13 mouse cellular contexts compared by ENCODE assay signal in genomic region chr15:90992388-90992787, GRCm38 (mm10). TPM values are rescaled to one million over a fixed set of nuclear protein-coding genes. Genes with fewer than 3 reads are reported as not detected.
DNase-seq lines count a peak whose midpoint lies in the region; TF ChIP-seq lines count a peak whose summit lies in the region.
"Had no signal": no experiment of that assay in that cellular context is flagged by ENCODE, and none has a peak within 500 bp of the region (broad histone marks: within the 10 kb centered on the region; RNA-seq: fewer than 3 reads in every experiment).

No protein-coding gene starts in this region.

- no peaks in the 10 kb centered on the region for H3K27me3 ChIP-seq in heart, embryonic 10.5 days (ENCODE audit: insufficient read depth, poor library complexity, severe bottlenecking)
- H3K27me3 ChIP-seq in C2C12 (ENCODE audit: control insufficient read depth, insufficient read depth, insufficient read length): no peaks in the 10 kb centered on the region
- H3K27me3 ChIP-seq: limb, embryonic 12.5 days had no signal

- no peak for TF ChIP-seq CTCF in C2C12 (IDR thresholded peaks at IDR 0.05; ENCODE audit: control insufficient read depth, insufficient read depth, insufficient read length)

- no peaks in the 10 kb centered on the region for H3K79me2 ChIP-seq in C2C12 (ENCODE audit: control insufficient read depth, insufficient read depth)

- H3K9me3 ChIP-seq in heart, embryonic 10.5 days: no peaks in the 10 kb centered on the region
- H3K9me3 ChIP-seq: limb, embryonic 12.5 days had no signal

- 70% methylated on average over 14 of the region's 14 CpGs for WGBS in heart, embryonic 10.5 days

- no peaks in the 10 kb centered on the region for H3K79me3 ChIP-seq in C2C12 (ENCODE audit: low read depth)

- peak; percentile 3 to 9 for DNase-seq in heart, adult 9 months (ENCODE audit: low spot score in 2 of 2)
- DNase-seq in heart, embryonic 10.5 days (ENCODE audit: low spot score): no peak
- DNase-seq in adrenal gland, adult 8-10 months: peak; percentile 41
- peak; percentile 5 for DNase-seq in lung, postnatal 14 days
- DNase-seq in kidney, adult 8-10 months: no peak
- DNase-seq in left cerebral cortex, adult 8-10 months (ENCODE audit: low spot score in 2 of 2): no peak
- DNase-seq: cerebellum, adult 18-20 months; forebrain, postnatal 0 days had no signal

- H3K4me3 ChIP-seq in heart, embryonic 10.5 days: no peak overlapping the region
- no peak overlapping the region for H3K4me3 ChIP-seq in C2C12 (ENCODE audit: insufficient read depth, poor library complexity, severe bottlenecking)
- H3K4me3 ChIP-seq: limb, embryonic 12.5 days had no signal

- H3K4me1 ChIP-seq in heart, embryonic 10.5 days: no peaks in the 10 kb centered on the region

- H3ac ChIP-seq in C2C12 (ENCODE audit: control insufficient read depth, insufficient read length, low read depth): no peak overlapping the region

- H3K36me3 ChIP-seq in heart, embryonic 10.5 days: peaks cover 2% of the 10 kb centered on the region; the same call in 1 of the 2 replicates
- H3K36me3 ChIP-seq in C2C12 (ENCODE audit: control insufficient read depth, insufficient read depth): peaks cover 38% of the 10 kb centered on the region

- no peak overlapping the region for H3K27ac ChIP-seq in heart, embryonic 10.5 days
- H3K27ac ChIP-seq: limb, embryonic 12.5 days had no signal

TF ChIP-seq in C2C12, 6 proteins besides CTCF, POLR2A, EP300 and RAD21:
- TF ChIP-seq MYOG (IDR thresholded peaks at IDR 0.05; ENCODE audit: control insufficient read depth, extremely low read depth, insufficient read length) (no peak), FOSL1 (IDR thresholded peaks at IDR 0.05; ENCODE audit: insufficient read depth, low read length, poor library complexity, severe bottlenecking) (peak; percentile 88), MAX (IDR thresholded peaks at IDR 0.05) (peak; percentile 98), CEBPB (IDR thresholded peaks at IDR 0.05; ENCODE audit: low read depth) (peak; percentile 99), MYOD1 (IDR thresholded peaks at IDR 0.05; ENCODE audit: control insufficient read depth, insufficient read length, low read depth) (peak; percentile 56), USF1 (IDR thresholded peaks at IDR 0.05; ENCODE audit: low read depth) (peak; percentile 94)

RNA-seq across cellular contexts. Expression of gene Kif21a, which starts 57.4 kb away (rescaled TPM):
- polyA plus RNA-seq in heart, embryonic 10.5 days (2016; fragmentation: Nextera tagmentation; extraction: Ambion mirVana): 4.9 and 5.0 TPM in 2 replicates
- polyA plus RNA-seq in C2C12 (2012; fragmentation: generic; extraction: Trizol): 3.1 TPM
- total RNA-seq in adrenal gland, adult 8-10 months (2022): 10 to 100 TPM; 15.8 to 26.1 (median 21.8) TPM
- 100 to 1,000 TPM; 130 to 143 (median 135) TPM for total RNA-seq in left cerebral cortex, adult 8-10 months (2022)
- total RNA-seq: megakaryocyte, adult 5-6 weeks; monocyte, adult 5-6 weeks; neutrophil, adult 5-6 weeks had no signal

Comparison
In these comparisons a context has a peak if more than half of its experiments do, and no peak if none do; other contexts are left out.
1. DNase-seq: peak in heart, adult 9 months (2 of 2), adrenal gland, adult 8-10 months (single experiment) and lung, postnatal 14 days (single experiment); none in heart, embryonic 10.5 days (single experiment), kidney, adult 8-10 months (0 of 2) and left cerebral cortex, adult 8-10 months (0 of 2).
2. RNA of gene Kif21a, which starts 57.4 kb away (total RNA-seq): 130 to 143 TPM in left cerebral cortex, adult 8-10 months; 15.8 to 26.1 TPM in adrenal gland, adult 8-10 months; every median in the first group is over 4 times any median in the second.